Mouse (Mus musculus): ENCODE measurements around the gene Gm21992. TPM values are rescaled to one million over a fixed set of nuclear protein-coding genes. Genes with fewer than 3 reads are reported as not detected.
A peak's percentile ranks its signal among the peaks of the same experiment; 100 is the strongest.

Gene Gm21992
- polyA plus RNA-seq, 2 experiments = 9.5 to 10.7 TPM

GRCm38 (mm10) chr19:4756921-4757320 is 54.5 kb downstream of the Gm21992 start:
- peak in 1 of 3 experiments; percentile 4 for DNase-seq (ENCODE audit: low read depth in 3 of 3, low spot score in 3 of 3)
- H3K9ac ChIP-seq (replicated peaks) = peak overlapping the region; percentile 66
- peaks cover 0 to 8% of the 10 kb centered on the region in 2 experiments; a peak in 3 of 4 replicates for H3K4me1 ChIP-seq (replicated peaks; ENCODE audit: control insufficient read depth in 2 of 2, insufficient read depth in 2 of 2, low read length in 1 of 2)
- H3K4me3 ChIP-seq (ENCODE audit: insufficient read depth in 1 of 2, low read depth in 2 of 2, low read length in 2 of 2) = peak overlapping the region; percentile 73 to 86
- H3K27ac ChIP-seq = peak overlapping the region; percentile 41
- TF ChIP-seq CTCF (IDR thresholded peaks at IDR 0.05; ENCODE audit: low read depth) (no peak), EP300 (IDR thresholded peaks at IDR 0.05; ENCODE audit: low read depth) (no peak)
- H3K4me2 ChIP-seq (ENCODE audit: low read depth) = peak overlapping the region; percentile 94
- no peak for ATAC-seq (ENCODE audit: insufficient read depth)
- no peaks in the 10 kb centered on the region for H3K27me3 ChIP-seq (ENCODE audit: control insufficient read depth, insufficient read depth, low read length)
- no peaks in the 10 kb centered on the region for H3K9me3 ChIP-seq (ENCODE audit: control insufficient read depth, low read length)
- 12% methylated on average over 9 of the region's 9 CpGs for WGBS (ENCODE audit: insufficient replicate concordance)
- H3K36me3 ChIP-seq (replicated peaks; ENCODE audit: control insufficient read depth, insufficient read depth, low read depth) = peaks cover 8% of the 10 kb centered on the region

- TF ChIP-seq EP300 (IDR thresholded peaks at IDR 0.05; ENCODE audit: low read depth) (peak; percentile 30), CTCF (IDR thresholded peaks at IDR 0.05; ENCODE audit: low read depth) (no peak)
- H3K9ac ChIP-seq (replicated peaks) = peak within 1 kb of the TSS; percentile 66
- peaks cover 3% of the 10 kb centered on the region for H3K36me3 ChIP-seq (replicated peaks; ENCODE audit: control insufficient read depth, insufficient read depth, low read depth)
- WGBS (ENCODE audit: insufficient replicate concordance) = under 1% methylated on average over 65 of the region's 65 CpGs
- peak within 1 kb of the TSS; percentile 94 for H3K4me2 ChIP-seq (ENCODE audit: low read depth)
- H3K27ac ChIP-seq = peak within 1 kb of the TSS; percentile 69
- H3K9me3 ChIP-seq (ENCODE audit: control insufficient read depth, low read length) = no peaks in the 10 kb centered on the region
- ATAC-seq (ENCODE audit: insufficient read depth) = peak; percentile 92
- H3K4me1 ChIP-seq (replicated peaks; ENCODE audit: control insufficient read depth in 2 of 2, insufficient read depth in 2 of 2, low read length in 1 of 2) = peaks cover 0 to 8% of the 10 kb centered on the region in 2 experiments; a peak in 3 of 4 replicates
- DNase-seq (ENCODE audit: low read depth in 3 of 3, low spot score in 3 of 3) = peak; percentile 83 to 86 (median 83)
- H3K4me3 ChIP-seq (ENCODE audit: insufficient read depth in 1 of 2, low read depth in 2 of 2, low read length in 2 of 2) = peak within 1 kb of the TSS; percentile 73 to 86
- H3K27me3 ChIP-seq (ENCODE audit: control insufficient read depth, insufficient read depth, low read length) = no peaks in the 10 kb centered on the region
Measured at GRCm38 (mm10) chr19:4756193-4756911, 55.1 kb downstream of the Gm21992 start, which contains the start of gene Rbm4b. Gene Rbm4b (plus strand): TSS chr19:4756497.

- Histone ChIP-seq H3K4me1 (replicated peaks; ENCODE audit: control insufficient read depth in 2 of 2, insufficient read depth in 2 of 2, low read length in 1 of 2) (peaks cover 0 to 8% of the 10 kb centered on the region in 2 experiments; a peak in 3 of 4 replicates), H3K4me2 (ENCODE audit: low read depth) (peak overlapping the region; percentile 94), H3K4me3 (ENCODE audit: insufficient read depth in 1 of 2, low read depth in 2 of 2, low read length in 2 of 2) (peak overlapping the region; percentile 73 to 86), H3K27me3 (ENCODE audit: control insufficient read depth, insufficient read depth, low read length) (no peaks in the 10 kb centered on the region), H3K9ac (replicated peaks) (peak overlapping the region; percentile 66), H3K36me3 (replicated peaks; ENCODE audit: control insufficient read depth, insufficient read depth, low read depth) (no peaks in the 10 kb centered on the region; the same call in 1 of the 2 replicates), H3K9me3 (ENCODE audit: control insufficient read depth, low read length) (no peaks in the 10 kb centered on the region), H3K27ac (peak overlapping the region; percentile 69)
- WGBS (ENCODE audit: insufficient replicate concordance) = 2% methylated on average over 10 of the region's 10 CpGs
- DNase-seq (ENCODE audit: low read depth in 3 of 3, low spot score in 3 of 3) = peak; percentile 74 to 79 (median 75)
- ATAC-seq (ENCODE audit: insufficient read depth) = peak; percentile 69
- peak; percentile 99 for TF ChIP-seq CTCF (IDR thresholded peaks at IDR 0.05; ENCODE audit: low read depth)
- no peak for TF ChIP-seq EP300 (IDR thresholded peaks at IDR 0.05; ENCODE audit: low read depth)
Measured at GRCm38 (mm10) chr19:4755565-4756192, 55.7 kb downstream of the Gm21992 start.

- Histone ChIP-seq H3K4me3 (ENCODE audit: insufficient read depth in 1 of 2, low read depth in 2 of 2, low read length in 2 of 2) (no peak overlapping the region), H3K4me1 (replicated peaks; ENCODE audit: control insufficient read depth in 2 of 2, insufficient read depth in 2 of 2, low read length in 1 of 2) (no peaks in the 10 kb centered on the region), H3K27me3 (ENCODE audit: control insufficient read depth, insufficient read depth, low read length) (no peaks in the 10 kb centered on the region), H3K4me2 (ENCODE audit: low read depth) (no peak overlapping the region), H3K9me3 (ENCODE audit: control insufficient read depth, low read length) (no peaks in the 10 kb centered on the region), H3K27ac (no peak overlapping the region), H3K36me3 (replicated peaks; ENCODE audit: control insufficient read depth, insufficient read depth, low read depth) (no peaks in the 10 kb centered on the region), H3K9ac (replicated peaks) (no peak overlapping the region)
- ATAC-seq (ENCODE audit: insufficient read depth) = no peak
- TF ChIP-seq EP300 (IDR thresholded peaks at IDR 0.05; ENCODE audit: low read depth) = no peak
- TF ChIP-seq CTCF (IDR thresholded peaks at IDR 0.05; ENCODE audit: low read depth) = no peak
- WGBS (ENCODE audit: insufficient replicate concordance) = 66% methylated on average over 6 of the region's 6 CpGs
- no peak for DNase-seq (ENCODE audit: low read depth in 3 of 3, low spot score in 3 of 3)
Measured at GRCm38 (mm10) chr19:4749975-4750374, 61.4 kb downstream of the Gm21992 start.

GRCm38 (mm10) chr19:4748493-4748892 is 62.9 kb downstream of the Gm21992 start:
- 73% methylated on average over 10 of the region's 10 CpGs for WGBS (ENCODE audit: insufficient replicate concordance)
- no peak for DNase-seq (ENCODE audit: low read depth in 3 of 3, low spot score in 3 of 3)
- H3K9me3 ChIP-seq (ENCODE audit: control insufficient read depth, low read length) = no peaks in the 10 kb centered on the region
- no peaks in the 10 kb centered on the region for H3K27me3 ChIP-seq (ENCODE audit: control insufficient read depth, insufficient read depth, low read length)
- no peak for TF ChIP-seq CTCF (IDR thresholded peaks at IDR 0.05; ENCODE audit: low read depth)
- TF ChIP-seq EP300 (IDR thresholded peaks at IDR 0.05; ENCODE audit: low read depth) = no peak
- H3K36me3 ChIP-seq (replicated peaks; ENCODE audit: control insufficient read depth, insufficient read depth, low read depth) = no peaks in the 10 kb centered on the region
- H3K4me2 ChIP-seq (ENCODE audit: low read depth) = no peak overlapping the region
- H3K4me1 ChIP-seq (replicated peaks; ENCODE audit: control insufficient read depth in 2 of 2, insufficient read depth in 2 of 2, low read length in 1 of 2) = no peaks in the 10 kb centered on the region
- no peak for ATAC-seq (ENCODE audit: insufficient read depth)
- H3K4me3 ChIP-seq (ENCODE audit: insufficient read depth in 1 of 2, low read depth in 2 of 2, low read length in 2 of 2) = no peak overlapping the region
- no peak overlapping the region for H3K9ac ChIP-seq (replicated peaks)
- H3K27ac ChIP-seq = no peak overlapping the region
